Mouse (Mus musculus): ENCODE measurements around the gene Utrn. TPM values are rescaled to one million over a fixed set of nuclear protein-coding genes. Genes with fewer than 3 reads are reported as not detected.

Utrn gene
- 89.8 and 93.2 TPM in 2 replicates for polyA plus RNA-seq (2015; fragmentation: Nextera tagmentation; extraction: Ambion mirVana)

DNA sequence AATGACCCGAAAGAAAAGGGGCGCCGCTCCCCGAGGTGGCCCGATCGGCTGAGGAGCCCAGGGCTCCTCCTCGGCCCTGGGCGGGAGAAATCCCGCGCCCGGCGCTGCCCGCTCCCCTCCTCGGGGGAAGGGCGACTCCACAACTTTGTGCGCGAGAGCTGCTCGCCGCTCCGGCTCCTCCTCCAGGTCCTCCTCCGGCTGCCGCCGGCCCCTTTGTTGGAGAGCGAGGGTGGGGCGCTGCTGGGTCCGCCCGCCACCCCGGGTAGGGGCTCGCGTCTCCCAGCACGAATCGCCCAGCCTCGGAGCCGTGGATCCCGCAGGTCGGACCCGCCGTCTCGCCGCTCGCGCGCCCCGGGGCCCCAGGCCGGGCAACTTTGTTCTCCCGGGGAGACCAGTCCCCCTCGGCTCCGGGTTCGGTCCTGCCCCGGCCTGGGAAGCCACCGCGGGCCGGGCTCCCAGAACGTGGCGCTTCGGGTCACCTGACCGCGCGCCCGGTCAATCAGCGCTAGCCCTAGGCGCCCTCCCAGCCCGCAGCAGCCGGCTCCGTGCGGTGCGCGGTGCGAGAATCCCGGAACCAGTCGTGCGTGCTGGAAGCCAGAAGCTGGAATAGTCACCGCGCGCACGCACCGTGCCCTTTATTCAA lies at the start of gene Utrn:
Utrn (minus strand) TSS at position 337 of the 643 bp plus-strand sequence.
- H3K9me3 ChIP-seq (replicated peaks): no peaks in the 10 kb centered on the region
- H3K4me1 ChIP-seq: peaks cover 13% of the 10 kb centered on the region
- H3K27ac ChIP-seq (replicated peaks): peak within 1 kb of the TSS; percentile 95
- under 1% methylated on average over 73 of the region's 77 CpGs for WGBS
- peak; percentile 88 for ATAC-seq (ENCODE audit: insufficient number of reproducible peaks, low FRiP score, low TSS enrichment, low read depth)
- H3K27me3 ChIP-seq: no peaks in the 10 kb centered on the region
- peak within 1 kb of the TSS; percentile 78 for H3K4me3 ChIP-seq (replicated peaks)
- no peaks in the 10 kb centered on the region for H3K36me3 ChIP-seq
- H3K9ac ChIP-seq: peak within 1 kb of the TSS; percentile 81
- peak within 1 kb of the TSS; percentile 86 for H3K4me2 ChIP-seq (replicated peaks)

DNA sequence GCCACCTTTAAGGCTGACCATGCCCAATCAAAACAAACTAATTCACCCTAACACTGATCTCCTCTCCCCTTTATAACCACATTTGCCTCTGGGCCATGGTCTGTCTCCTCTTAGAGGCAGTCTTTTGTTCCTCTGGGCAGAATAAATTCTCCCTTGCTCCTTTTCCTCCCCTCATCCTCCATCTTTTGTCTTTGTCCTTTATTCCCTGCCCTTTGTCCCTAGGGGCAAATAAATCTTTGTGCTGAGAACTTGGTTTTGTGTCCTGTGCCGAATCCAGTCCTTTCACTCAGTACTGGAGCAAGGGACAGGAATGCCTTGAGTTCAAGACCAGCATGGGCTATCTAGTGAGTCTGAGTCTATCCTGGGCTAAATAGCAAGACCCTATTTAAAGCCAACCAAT lies 48.5 kb upstream of the Utrn start:
- Histone ChIP-seq H3K4me1 (no peaks in the 10 kb centered on the region), H3K4me2 (replicated peaks) (no peak overlapping the region), H3K36me3 (no peaks in the 10 kb centered on the region), H3K27ac (replicated peaks) (no peak overlapping the region), H3K4me3 (replicated peaks) (no peak overlapping the region), H3K9me3 (replicated peaks) (no peaks in the 10 kb centered on the region), H3K27me3 (no peaks in the 10 kb centered on the region), H3K9ac (no peak overlapping the region)
- 42% methylated on average over 1 of the region's 1 CpGs for WGBS
- ATAC-seq (ENCODE audit: insufficient number of reproducible peaks, low FRiP score, low TSS enrichment, low read depth): no peak

DNA sequence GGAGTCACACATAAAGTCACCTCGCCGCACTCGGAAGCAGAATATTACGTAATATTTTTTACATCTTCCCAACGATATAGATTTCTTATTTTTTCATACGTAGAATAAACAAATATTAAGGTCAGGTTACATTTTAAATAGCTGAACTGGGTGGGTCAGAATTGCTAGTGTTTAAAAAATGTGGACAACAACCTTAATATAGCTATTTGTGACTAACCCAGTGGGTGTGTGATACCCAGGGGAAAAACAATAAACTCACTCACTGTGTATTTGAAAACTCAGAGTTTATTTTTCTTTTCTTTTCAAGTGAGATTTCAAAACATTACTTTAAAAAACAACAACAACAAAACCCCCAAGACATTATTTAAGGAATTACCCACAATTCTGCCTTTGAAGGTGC lies 47.2 kb upstream of the Utrn start:
- no peak overlapping the region for H3K4me3 ChIP-seq (replicated peaks)
- H3K9me3 ChIP-seq (replicated peaks): no peaks in the 10 kb centered on the region
- no peak overlapping the region for H3K4me2 ChIP-seq (replicated peaks)
- ATAC-seq (ENCODE audit: insufficient number of reproducible peaks, low FRiP score, low TSS enrichment, low read depth): no peak
- no peaks in the 10 kb centered on the region for H3K27me3 ChIP-seq
- 79% methylated on average over 6 of the region's 6 CpGs for WGBS
- H3K36me3 ChIP-seq: no peaks in the 10 kb centered on the region
- H3K9ac ChIP-seq: no peak overlapping the region
- H3K27ac ChIP-seq (replicated peaks): no peak overlapping the region
- H3K4me1 ChIP-seq: 0 out of 2 replicates have a peak, but pooled peaks cover 8% of the 10 kb centered on the region

DNA sequence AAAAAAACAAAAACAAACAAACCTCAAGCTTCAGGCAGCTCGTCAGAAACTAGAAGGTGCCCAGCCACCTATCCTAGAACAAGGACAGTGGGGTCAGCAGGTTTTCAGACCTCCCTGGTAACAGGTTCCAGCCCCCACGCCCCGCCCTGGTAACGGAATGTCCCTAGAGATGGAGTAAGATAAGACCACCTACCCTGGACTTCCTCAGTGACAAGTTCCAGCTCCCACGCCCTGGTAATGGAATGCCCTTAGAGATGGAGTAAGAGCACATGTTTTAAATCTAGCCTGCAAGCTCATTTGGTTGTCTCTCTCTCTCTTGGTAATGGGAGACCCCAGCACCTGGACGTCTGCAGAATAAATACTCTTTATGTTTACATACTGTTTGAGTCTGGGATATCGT lies 46.7 kb upstream of the Utrn start:
- Histone ChIP-seq H3K9ac (no peak overlapping the region), H3K27ac (replicated peaks) (no peak overlapping the region), H3K4me2 (replicated peaks) (no peak overlapping the region), H3K4me1 (0 out of 2 replicates have a peak, but pooled peaks cover 9% of the 10 kb centered on the region), H3K4me3 (replicated peaks) (no peak overlapping the region), H3K9me3 (replicated peaks) (no peaks in the 10 kb centered on the region), H3K36me3 (no peaks in the 10 kb centered on the region), H3K27me3 (no peaks in the 10 kb centered on the region)
- WGBS: 46% methylated on average over 7 of the region's 7 CpGs
- no peak for ATAC-seq (ENCODE audit: insufficient number of reproducible peaks, low FRiP score, low TSS enrichment, low read depth)

DNA sequence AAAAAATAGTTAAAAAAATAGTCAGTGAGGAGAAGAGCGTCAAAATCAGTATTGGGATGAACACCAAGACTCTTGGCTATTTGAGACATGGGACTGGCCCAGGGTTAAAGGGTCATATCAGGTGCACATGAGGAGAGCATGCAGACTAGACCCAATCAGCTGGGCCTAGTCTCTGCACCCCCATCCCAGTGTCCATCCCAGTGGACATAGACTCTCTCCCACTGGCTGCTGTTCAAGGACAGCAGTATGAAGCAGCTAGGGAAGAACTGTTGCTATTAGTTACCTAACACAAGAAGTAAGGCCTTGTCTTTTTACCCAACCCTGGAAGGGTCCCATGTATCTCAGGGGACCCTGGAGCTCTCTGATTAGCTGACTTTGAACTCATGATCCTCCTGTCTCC lies 45.0 kb upstream of the Utrn start:
- WGBS: 95% methylated on average over 1 of the region's 1 CpGs
- Histone ChIP-seq H3K9ac (no peak overlapping the region), H3K27me3 (no peaks in the 10 kb centered on the region), H3K9me3 (replicated peaks) (no peaks in the 10 kb centered on the region), H3K4me2 (replicated peaks) (no peak overlapping the region), H3K27ac (replicated peaks) (no peak overlapping the region), H3K4me3 (replicated peaks) (no peak overlapping the region), H3K4me1 (0 out of 2 replicates have a peak, but pooled peaks cover 9% of the 10 kb centered on the region), H3K36me3 (no peaks in the 10 kb centered on the region)
- ATAC-seq (ENCODE audit: insufficient number of reproducible peaks, low FRiP score, low TSS enrichment, low read depth): no peak

DNA sequence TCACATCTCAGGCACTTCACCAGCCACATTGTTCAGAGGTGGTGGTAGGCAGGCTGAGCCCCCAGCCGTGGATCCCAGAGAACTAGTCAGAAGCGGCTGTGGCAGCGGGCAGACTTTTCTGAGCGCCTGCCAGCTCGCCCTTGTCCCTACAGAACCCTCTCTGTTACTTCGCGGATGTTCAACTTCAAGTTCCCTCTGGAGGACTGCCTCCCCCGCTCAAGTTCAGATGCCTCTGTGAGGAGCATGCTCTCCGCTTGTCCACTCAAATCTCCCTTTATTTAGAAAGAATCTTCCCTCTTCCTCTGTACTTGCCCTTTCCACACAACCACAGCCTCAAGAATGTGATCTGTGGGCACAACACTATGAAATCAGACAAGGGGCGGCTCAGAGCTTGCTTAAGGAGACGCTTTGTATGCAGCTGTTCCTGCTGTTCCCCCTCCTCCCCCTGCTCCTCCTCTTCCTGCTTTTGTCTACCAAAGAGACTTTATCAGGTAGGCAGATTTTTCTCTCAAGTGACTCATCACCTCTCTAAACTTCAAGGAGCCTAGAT lies 42.9 kb upstream of the Utrn start:
- Histone ChIP-seq H3K9ac (no peak overlapping the region), H3K27me3 (no peaks in the 10 kb centered on the region), H3K4me3 (replicated peaks) (no peak overlapping the region), H3K27ac (replicated peaks) (peak overlapping the region; percentile 83), H3K9me3 (replicated peaks) (no peaks in the 10 kb centered on the region), H3K4me1 (0 out of 2 replicates have a peak, but pooled peaks cover 9% of the 10 kb centered on the region), H3K4me2 (replicated peaks) (peak overlapping the region; percentile 36), H3K36me3 (no peaks in the 10 kb centered on the region)
- 38% methylated on average over 11 of the region's 11 CpGs for WGBS
- peak; percentile 64 for ATAC-seq (ENCODE audit: insufficient number of reproducible peaks, low FRiP score, low TSS enrichment, low read depth)

DNA sequence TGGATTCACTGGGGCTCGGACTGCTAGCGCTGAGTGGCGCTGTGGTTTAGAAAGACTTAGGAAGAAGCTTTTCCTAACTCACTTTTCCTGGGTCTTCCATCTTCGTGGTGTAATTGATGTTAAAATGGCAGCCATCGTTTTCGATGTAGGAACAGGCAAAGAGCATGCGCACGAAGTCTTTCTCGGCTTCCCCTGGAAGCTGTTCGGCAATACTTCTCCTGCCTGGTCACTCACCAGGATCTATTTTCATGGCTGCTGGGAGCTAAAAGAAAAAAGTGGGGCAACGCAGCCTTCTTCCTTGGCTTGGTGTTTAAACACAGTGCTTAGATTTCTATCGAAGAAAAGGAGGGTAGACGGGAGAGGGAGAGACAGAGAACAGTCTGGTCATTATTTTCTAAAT lies 42.3 kb upstream of the Utrn start:
- WGBS: 82% methylated on average over 13 of the region's 13 CpGs
- ATAC-seq (ENCODE audit: insufficient number of reproducible peaks, low FRiP score, low TSS enrichment, low read depth): no peak
- H3K4me2 ChIP-seq (replicated peaks): peak overlapping the region; percentile 36

DNA sequence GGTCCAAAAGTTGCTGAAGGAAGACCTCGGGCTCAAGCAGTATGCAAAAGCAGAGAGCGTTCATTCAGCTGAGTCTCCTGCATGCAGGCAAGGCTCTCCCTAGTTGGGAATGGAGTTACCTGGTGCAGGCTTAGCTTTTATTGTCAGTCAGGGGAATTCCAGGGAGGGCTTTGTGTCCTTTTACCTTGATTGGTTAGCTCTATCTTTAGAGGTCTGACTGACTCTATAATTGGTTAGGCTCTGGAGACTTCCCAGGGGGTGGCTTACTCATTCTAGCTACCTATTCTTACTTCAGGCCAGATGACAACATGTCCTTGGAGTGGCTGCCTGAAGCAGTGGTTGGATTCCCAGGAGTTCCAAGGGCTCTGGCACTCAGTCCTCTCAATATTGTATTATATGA lies 40.7 kb upstream of the Utrn start:
- Histone ChIP-seq H3K4me3 (replicated peaks) (no peak overlapping the region), H3K4me2 (replicated peaks) (no peak overlapping the region), H3K27ac (replicated peaks) (no peak overlapping the region), H3K9ac (no peak overlapping the region), H3K27me3 (no peaks in the 10 kb centered on the region), H3K9me3 (replicated peaks) (no peaks in the 10 kb centered on the region), H3K4me1 (0 out of 2 replicates have a peak, but pooled peaks cover 9% of the 10 kb centered on the region), H3K36me3 (no peaks in the 10 kb centered on the region)
- ATAC-seq (ENCODE audit: insufficient number of reproducible peaks, low FRiP score, low TSS enrichment, low read depth): no peak
- 78% methylated on average over 2 of the region's 2 CpGs for WGBS

More for the DNA sequence above, 42.3 kb upstream of the Utrn start:
- Histone ChIP-seq H3K9ac (no peak overlapping the region), H3K4me3 (replicated peaks) (no peak overlapping the region), H3K36me3 (no peaks in the 10 kb centered on the region), H3K27me3 (no peaks in the 10 kb centered on the region), H3K9me3 (replicated peaks) (no peaks in the 10 kb centered on the region), H3K27ac (replicated peaks) (peak overlapping the region; percentile 83), H3K4me1 (0 out of 2 replicates have a peak, but pooled peaks cover 9% of the 10 kb centered on the region)

DNA sequence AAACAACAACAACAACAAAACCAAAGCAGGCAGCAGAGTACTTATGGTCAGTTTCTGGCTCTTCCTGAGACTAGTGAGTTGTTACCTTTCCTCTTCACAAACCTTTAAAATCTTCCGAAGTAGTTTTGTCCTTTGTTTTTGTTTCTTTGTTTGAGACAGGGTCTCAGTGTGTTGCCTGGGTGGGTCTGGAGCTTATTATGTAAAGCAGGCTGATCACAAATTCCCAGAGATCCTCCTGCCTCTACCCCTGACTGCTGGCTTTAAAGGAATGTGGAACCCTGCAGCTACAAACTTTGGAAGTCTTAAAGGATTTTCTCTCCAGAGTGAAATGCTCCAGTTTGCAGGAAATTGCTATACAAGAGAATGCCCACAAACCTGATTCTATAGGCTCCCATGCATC lies 40.0 kb upstream of the Utrn start:
- 0 out of 2 replicates have a peak, but pooled peaks cover 9% of the 10 kb centered on the region for H3K4me1 ChIP-seq
- H3K4me3 ChIP-seq (replicated peaks): no peak overlapping the region
- H3K27ac ChIP-seq (replicated peaks): no peak overlapping the region
- no peaks in the 10 kb centered on the region for H3K36me3 ChIP-seq
- ATAC-seq (ENCODE audit: insufficient number of reproducible peaks, low FRiP score, low TSS enrichment, low read depth): no peak
- H3K27me3 ChIP-seq: no peaks in the 10 kb centered on the region
- no peak overlapping the region for H3K9ac ChIP-seq
- H3K4me2 ChIP-seq (replicated peaks): no peak overlapping the region
- 38% methylated on average over 1 of the region's 1 CpGs for WGBS
- H3K9me3 ChIP-seq (replicated peaks): no peaks in the 10 kb centered on the region

DNA sequence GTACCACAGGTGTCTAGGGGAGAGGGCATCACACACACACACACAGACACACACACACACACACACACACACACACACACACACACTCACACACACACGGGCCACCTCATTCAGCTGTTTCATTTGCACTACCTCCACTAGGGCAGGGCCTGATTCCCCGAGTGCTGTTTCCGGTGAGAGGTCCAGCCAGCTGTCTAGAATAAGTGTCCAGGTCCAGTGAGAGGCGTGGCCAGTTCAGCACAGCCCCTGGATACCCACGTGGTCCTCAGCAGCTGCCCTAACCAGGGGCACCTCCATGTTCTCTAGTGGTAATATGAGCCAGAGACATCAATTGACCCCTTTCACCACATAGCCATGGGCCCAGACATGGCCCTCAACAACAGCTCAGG lies 35.0 kb upstream of the Utrn start:
- H3K9me3 ChIP-seq (replicated peaks): no peaks in the 10 kb centered on the region
- no peak overlapping the region for H3K9ac ChIP-seq
- 66% methylated on average over 5 of the region's 5 CpGs for WGBS
- ATAC-seq (ENCODE audit: insufficient number of reproducible peaks, low FRiP score, low TSS enrichment, low read depth): no peak
- H3K4me3 ChIP-seq (replicated peaks): no peak overlapping the region
- no peaks in the 10 kb centered on the region for H3K27me3 ChIP-seq
- no peak overlapping the region for H3K27ac ChIP-seq (replicated peaks)
- no peak overlapping the region for H3K4me2 ChIP-seq (replicated peaks)
- no peaks in the 10 kb centered on the region for H3K36me3 ChIP-seq
- H3K4me1 ChIP-seq: no peaks in the 10 kb centered on the region

DNA sequence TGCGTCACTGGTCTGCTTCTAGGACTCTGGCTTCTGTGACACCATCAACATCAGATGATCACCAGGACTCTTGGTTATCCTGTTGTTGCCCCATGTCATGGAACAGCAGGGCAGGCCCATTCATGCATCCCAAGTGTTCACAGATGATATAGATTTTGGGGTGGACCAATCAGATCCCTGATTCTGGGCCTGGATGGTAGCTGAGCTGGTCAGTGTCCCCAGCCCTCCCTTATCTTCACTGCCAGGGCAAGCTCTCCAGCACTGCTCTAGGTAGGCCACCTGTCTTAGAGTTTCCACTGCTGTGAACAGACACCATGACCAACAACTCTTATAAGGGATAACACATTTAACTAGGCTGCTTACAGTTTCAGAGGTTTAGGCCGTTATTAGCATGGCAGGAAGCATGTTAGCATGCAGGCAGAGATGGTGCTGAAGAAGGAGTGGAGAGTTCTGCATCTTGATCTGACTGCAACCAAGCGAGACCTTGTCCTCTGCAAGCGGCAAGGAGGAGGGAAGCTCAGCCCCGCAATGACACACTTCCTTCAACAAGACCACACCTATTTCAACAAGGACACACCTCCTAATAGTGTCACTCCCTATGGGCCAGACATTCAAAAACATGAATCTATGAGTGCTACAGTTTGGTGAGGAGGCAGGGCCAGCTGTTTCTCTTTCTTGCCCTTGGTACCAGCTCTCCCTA lies 34.4 kb upstream of the Utrn start:
- Histone ChIP-seq H3K4me3 (replicated peaks) (no peak overlapping the region), H3K4me2 (replicated peaks) (no peak overlapping the region), H3K9ac (no peak overlapping the region), H3K36me3 (no peaks in the 10 kb centered on the region), H3K27me3 (no peaks in the 10 kb centered on the region), H3K4me1 (no peaks in the 10 kb centered on the region), H3K9me3 (replicated peaks) (no peaks in the 10 kb centered on the region), H3K27ac (replicated peaks) (no peak overlapping the region)
- ATAC-seq (ENCODE audit: insufficient number of reproducible peaks, low FRiP score, low TSS enrichment, low read depth): no peak
- WGBS: 83% methylated on average over 5 of the region's 5 CpGs

Data from embryonic facial prominence, embryonic 15.5 days (tissue).